Mouse (Mus musculus) liver, embryonic 15.5 days (tissue): ENCODE results near the gene Fyn. TPM values are rescaled to one million over a fixed set of nuclear protein-coding genes. Genes with fewer than 3 reads are reported as not detected.

ENCODE experiments used
- ATAC-seq: fragments of 200-750 bp; cut with Nextera tagmentation; 2 replicates; pipeline ENCODE4 v1.8.0; 2017; ENCODE audit warnings: moderate number of reproducible peaks, mild to moderate bottlenecking, moderate library complexity; ENCODE audit not compliant: insufficient read depth
- H3K27ac ChIP-seq: fragments of 300-500 bp; sonication (generic); replicated peaks from 2 replicates; pipeline ENCODE4 v1.5.1; 2015; ENCODE audit warnings: mild to moderate bottlenecking, inconsistent platforms
- H3K27me3 ChIP-seq: fragments of 300-500 bp; sonication (generic); 2 replicates; pipeline ENCODE4 v1.6.1; 2015; ENCODE audit warnings: mild to moderate bottlenecking, inconsistent platforms
- H3K36me3 ChIP-seq: fragments of 300-500 bp; sonication (generic); replicated peaks from 2 replicates; pipeline ENCODE4 v1.6.1; 2015; ENCODE audit warnings: moderate library complexity, mild to moderate bottlenecking, inconsistent platforms
- H3K4me1 ChIP-seq: fragments of 300-500 bp; sonication (generic); replicated peaks from 2 replicates; pipeline ENCODE4 v1.6.1; 2015; ENCODE audit warnings: inconsistent platforms
- H3K4me2 ChIP-seq: fragments of 300-500 bp; sonication (generic); 2 replicates; pipeline ENCODE4 v1.6.1; 2015; ENCODE audit warnings: moderate library complexity, mild to moderate bottlenecking, inconsistent platforms
- H3K4me3 ChIP-seq: fragments of 300-500 bp; sonication (generic); replicated peaks from 2 replicates; pipeline ENCODE4 v1.5.1; 2015; ENCODE audit warnings: mild to moderate bottlenecking, inconsistent platforms
- H3K9ac ChIP-seq: fragments of 300-500 bp; sonication (generic); 2 replicates; pipeline ENCODE4 v1.6.1; 2015; ENCODE audit warnings: moderate library complexity, mild to moderate bottlenecking, inconsistent platforms
- H3K9me3 ChIP-seq: fragments of 300-500 bp; sonication (generic); replicated peaks from 2 replicates; pipeline ENCODE4 v1.6.1; 2016; ENCODE audit warnings: inconsistent platforms
- WGBS: fragments of 180-500 bp; shearing (Covaris S2); methylation state at CpG from one replicate; pipeline ENCODE4 v1.1.7; 2015; ENCODE audit warnings: mixed read lengths; ENCODE audit not compliant: insufficient replicate concordance; 5-methylcytosine and 5-hydroxymethylcytosine counted together
- polyA plus RNA-seq: library from polyadenylated mRNA; unstranded; fragments of >200 nt; fragmentation: Nextera tagmentation; extraction: Ambion mirVana; gene quantifications from 2 replicates; pipeline ENCODE4 v1.2.1, GENCODE M21; 2015

The Fyn gene
- polyA plus RNA-seq, 1 experiment from 2014 or later: 6.1 TPM

GRCm38 (mm10) chr10:39461909-39462308 lies 93.3 kb downstream of the Fyn start:
- H3K27me3 ChIP-seq: no peaks in the 10 kb centered on the region
- H3K4me2 ChIP-seq: no peak overlapping the region
- H3K4me3 ChIP-seq: no peak overlapping the region
- WGBS: 66% methylated on average over 5 of the region's 5 CpGs
- no peak for ATAC-seq
- no peaks in the 10 kb centered on the region for H3K9me3 ChIP-seq
- H3K9ac ChIP-seq: no peak overlapping the region
- no peak overlapping the region for H3K27ac ChIP-seq
- no peaks in the 10 kb centered on the region for H3K36me3 ChIP-seq
- H3K4me1 ChIP-seq: peaks cover 36% of the 10 kb centered on the region

DNA sequence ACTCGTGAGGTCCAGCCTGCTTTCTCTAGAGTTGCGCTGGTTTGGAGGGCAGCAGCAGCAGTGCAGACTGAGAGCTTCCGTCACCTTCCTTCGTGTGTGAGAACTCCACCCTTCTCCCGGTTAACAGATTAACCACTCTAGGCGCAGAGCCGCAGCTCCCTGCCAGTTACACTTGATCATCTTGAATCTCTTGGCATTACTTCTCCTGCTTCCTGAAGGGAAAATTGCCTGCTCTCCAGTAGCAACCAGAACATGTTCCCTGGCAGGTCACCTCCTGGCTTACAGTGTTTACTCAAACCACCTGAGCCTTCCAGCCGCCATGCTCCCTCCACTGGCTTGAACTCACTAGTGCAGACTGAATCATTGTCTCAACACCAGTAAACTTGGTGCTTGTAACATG lies 94.1 kb downstream of the Fyn start:
- H3K4me1 ChIP-seq: peaks cover 32% of the 10 kb centered on the region
- no peaks in the 10 kb centered on the region for H3K27me3 ChIP-seq
- H3K27ac ChIP-seq: no peak overlapping the region
- no peak for ATAC-seq
- no peak overlapping the region for H3K4me3 ChIP-seq
- H3K36me3 ChIP-seq: no peaks in the 10 kb centered on the region
- WGBS: 54% methylated on average over 8 of the region's 8 CpGs
- H3K9me3 ChIP-seq: no peaks in the 10 kb centered on the region
- H3K9ac ChIP-seq: no peak overlapping the region
- no peak overlapping the region for H3K4me2 ChIP-seq

GRCm38 (mm10) chr10:39464383-39464782 lies 95.7 kb downstream of the Fyn start:
- Histone ChIP-seq H3K4me1 (peaks cover 26% of the 10 kb centered on the region), H3K9ac (no peak overlapping the region), H3K27ac (no peak overlapping the region), H3K36me3 (no peaks in the 10 kb centered on the region), H3K27me3 (no peaks in the 10 kb centered on the region), H3K4me2 (no peak overlapping the region), H3K9me3 (no peaks in the 10 kb centered on the region), H3K4me3 (no peak overlapping the region)
- 77% methylated on average over 5 of the region's 5 CpGs for WGBS
- no peak for ATAC-seq

- Histone ChIP-seq H3K4me2 (no peak overlapping the region), H3K9me3 (no peaks in the 10 kb centered on the region), H3K4me1 (peaks cover 24% of the 10 kb centered on the region), H3K9ac (no peak overlapping the region), H3K27me3 (no peaks in the 10 kb centered on the region), H3K27ac (no peak overlapping the region), H3K4me3 (no peak overlapping the region), H3K36me3 (no peaks in the 10 kb centered on the region)
- no peak for ATAC-seq
- WGBS: 69% methylated on average over 6 of the region's 6 CpGs
Measured at GRCm38 (mm10) chr10:39467317-39467716, 98.7 kb downstream of the Fyn start.

DNA sequence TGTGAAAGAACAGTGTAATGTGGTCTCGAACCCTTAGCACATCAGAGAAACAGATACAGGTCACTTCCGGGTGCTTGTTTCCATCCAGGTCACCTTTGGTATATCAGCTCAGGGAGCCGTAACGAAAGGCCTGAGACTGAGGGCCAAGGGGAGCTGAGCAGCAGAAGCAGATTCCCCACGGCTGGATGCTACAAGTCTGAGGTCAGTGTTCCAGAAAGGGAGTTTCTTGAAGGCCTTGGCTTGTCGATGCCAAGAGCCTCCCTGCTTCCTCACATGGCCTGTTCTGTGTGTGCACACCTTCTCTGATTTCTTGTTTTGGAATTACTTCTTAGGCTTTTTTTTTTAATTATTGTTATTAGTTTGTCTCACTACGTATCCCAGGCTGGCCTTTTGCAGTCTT lies 99.2 kb downstream of the Fyn start:
- H3K9ac ChIP-seq: no peak overlapping the region
- WGBS: 71% methylated on average over 7 of the region's 7 CpGs
- no peak overlapping the region for H3K27ac ChIP-seq
- no peak overlapping the region for H3K4me3 ChIP-seq
- no peak for ATAC-seq
- H3K27me3 ChIP-seq: no peaks in the 10 kb centered on the region
- H3K36me3 ChIP-seq: no peaks in the 10 kb centered on the region
- no peak overlapping the region for H3K4me2 ChIP-seq
- peaks cover 20% of the 10 kb centered on the region for H3K4me1 ChIP-seq
- no peaks in the 10 kb centered on the region for H3K9me3 ChIP-seq

DNA sequence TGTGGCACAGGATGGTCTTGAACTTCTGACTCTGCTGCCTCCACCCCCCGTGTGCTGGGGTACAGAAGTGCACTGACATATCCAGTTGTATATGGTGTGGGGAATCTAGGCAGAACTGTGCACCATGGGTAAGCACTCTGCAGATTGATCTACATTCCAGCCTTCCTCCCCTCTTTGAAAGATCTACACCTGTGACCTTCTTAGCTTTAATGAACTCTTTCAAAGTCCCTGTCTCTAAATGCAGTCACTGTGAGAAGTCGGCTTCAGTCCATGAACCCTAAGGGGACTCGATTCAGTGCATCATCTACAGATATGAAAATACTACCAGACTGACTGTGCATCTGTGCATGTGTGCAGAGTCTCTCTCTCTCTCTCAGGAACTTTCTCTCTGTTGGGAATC lies 99.9 kb downstream of the Fyn start:
- no peaks in the 10 kb centered on the region for H3K27me3 ChIP-seq
- 66% methylated on average over 3 of the region's 3 CpGs for WGBS
- H3K36me3 ChIP-seq: no peaks in the 10 kb centered on the region
- H3K4me1 ChIP-seq: peaks cover 21% of the 10 kb centered on the region; the same call in 1 of the 2 replicates
- no peak overlapping the region for H3K4me3 ChIP-seq
- no peak overlapping the region for H3K4me2 ChIP-seq
- no peak overlapping the region for H3K27ac ChIP-seq
- H3K9ac ChIP-seq: no peak overlapping the region
- ATAC-seq: no peak
- no peaks in the 10 kb centered on the region for H3K9me3 ChIP-seq

DNA sequence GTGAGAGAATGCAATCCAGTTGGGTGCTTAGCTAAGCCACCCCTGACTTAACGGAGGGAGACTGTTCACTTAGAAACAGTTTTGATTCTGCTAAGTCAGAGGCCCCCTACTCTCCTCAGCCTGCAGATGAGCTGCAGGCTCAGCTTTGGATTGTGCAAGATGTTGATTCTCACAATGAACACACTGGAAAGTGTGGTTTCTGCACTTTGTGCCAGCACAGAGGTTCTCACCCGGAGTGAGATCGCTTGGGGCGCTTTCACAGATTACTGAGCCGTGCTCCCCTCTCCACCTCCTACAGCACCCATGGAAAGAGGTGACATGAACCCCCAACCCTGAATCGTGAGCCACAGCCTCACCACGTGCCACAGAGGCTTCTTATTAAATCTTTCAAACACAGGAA lies 100.7 kb downstream of the Fyn start:
- no peaks in the 10 kb centered on the region for H3K36me3 ChIP-seq
- H3K27me3 ChIP-seq: no peaks in the 10 kb centered on the region
- WGBS: 67% methylated on average over 7 of the region's 7 CpGs
- ATAC-seq: no peak
- H3K4me2 ChIP-seq: no peak overlapping the region
- peaks cover 21% of the 10 kb centered on the region; the same call in 1 of the 2 replicates for H3K4me1 ChIP-seq
- H3K4me3 ChIP-seq: no peak overlapping the region
- H3K9ac ChIP-seq: no peak overlapping the region
- no peaks in the 10 kb centered on the region for H3K9me3 ChIP-seq
- H3K27ac ChIP-seq: no peak overlapping the region

DNA sequence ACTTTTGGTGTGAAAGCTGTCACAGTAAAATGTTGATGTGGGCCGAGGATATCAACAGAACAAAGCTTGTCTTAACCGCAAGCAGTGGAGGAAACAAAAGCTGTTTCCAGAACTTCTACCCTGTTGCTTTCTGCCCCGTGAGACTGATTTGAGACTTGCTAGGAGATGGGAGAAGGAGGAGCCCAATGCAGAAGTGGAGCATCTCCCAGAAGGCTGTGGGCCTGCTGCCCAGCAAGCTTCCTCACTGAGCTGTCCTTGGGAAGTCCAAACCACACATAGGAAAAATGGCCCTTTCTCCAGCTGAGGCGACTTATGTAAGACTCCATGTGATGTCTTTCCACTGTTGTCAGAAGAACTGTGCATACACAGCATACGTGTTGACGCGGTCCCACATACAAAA lies 101.7 kb downstream of the Fyn start:
- H3K4me1 ChIP-seq: peaks cover 21% of the 10 kb centered on the region; the same call in 1 of the 2 replicates
- ATAC-seq: no peak
- H3K9me3 ChIP-seq: no peaks in the 10 kb centered on the region
- H3K27ac ChIP-seq: no peak overlapping the region
- H3K36me3 ChIP-seq: no peaks in the 10 kb centered on the region
- 75% methylated on average over 7 of the region's 7 CpGs for WGBS
- no peaks in the 10 kb centered on the region for H3K27me3 ChIP-seq
- H3K4me2 ChIP-seq: no peak overlapping the region
- H3K9ac ChIP-seq: no peak overlapping the region
- H3K4me3 ChIP-seq: no peak overlapping the region

GRCm38 (mm10) chr10:39471040-39471713 lies 102.5 kb downstream of the Fyn start:
- Histone ChIP-seq H3K36me3 (no peaks in the 10 kb centered on the region), H3K4me3 (no peak overlapping the region), H3K9ac (no peak overlapping the region), H3K4me2 (no peak overlapping the region), H3K9me3 (no peaks in the 10 kb centered on the region), H3K27ac (no peak overlapping the region), H3K4me1 (peaks cover 21% of the 10 kb centered on the region; the same call in 1 of the 2 replicates), H3K27me3 (no peaks in the 10 kb centered on the region)
- 75% methylated on average over 7 of the region's 7 CpGs for WGBS
- no peak for ATAC-seq

GRCm38 (mm10) chr10:39471714-39472531 lies 103.3 kb downstream of the Fyn start:
- Histone ChIP-seq H3K27ac (no peak overlapping the region), H3K36me3 (no peaks in the 10 kb centered on the region), H3K4me1 (peaks cover 21% of the 10 kb centered on the region; the same call in 1 of the 2 replicates), H3K27me3 (no peaks in the 10 kb centered on the region), H3K4me3 (no peak overlapping the region), H3K9ac (no peak overlapping the region), H3K4me2 (no peak overlapping the region), H3K9me3 (no peaks in the 10 kb centered on the region)
- 74% methylated on average over 15 of the region's 15 CpGs for WGBS
- no peak for ATAC-seq

- no peak for ATAC-seq
- Histone ChIP-seq H3K4me2 (no peak overlapping the region), H3K4me1 (peaks cover 21% of the 10 kb centered on the region; the same call in 1 of the 2 replicates), H3K4me3 (no peak overlapping the region), H3K9me3 (no peaks in the 10 kb centered on the region), H3K36me3 (no peaks in the 10 kb centered on the region), H3K27ac (no peak overlapping the region), H3K27me3 (no peaks in the 10 kb centered on the region), H3K9ac (no peak overlapping the region)
- 67% methylated on average over 7 of the region's 7 CpGs for WGBS
Measured at GRCm38 (mm10) chr10:39472923-39473322, 104.3 kb downstream of the Fyn start.
